Mouse (Mus musculus): Measurements from ENCODE around the gene Fars2.

The Fars2 gene

DNA sequence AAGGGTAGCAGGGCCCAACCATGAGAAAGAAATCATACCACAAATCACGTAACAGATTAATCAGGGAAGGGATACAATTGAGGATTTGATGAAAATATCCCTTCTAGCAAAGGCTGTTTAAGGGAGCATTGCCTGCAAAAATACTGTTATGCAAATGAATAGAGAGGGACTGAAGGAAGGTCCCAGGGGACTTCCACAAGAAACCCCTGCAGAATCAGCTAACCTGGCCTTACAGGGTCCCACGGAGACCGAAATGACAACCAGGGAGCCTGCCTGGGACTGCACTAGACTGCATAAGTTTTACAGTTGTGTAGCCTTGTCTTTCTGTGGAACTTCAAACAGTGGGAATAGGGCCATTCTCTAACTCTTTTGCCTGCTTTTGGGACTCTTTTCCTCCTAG is 98.8 kb downstream of the Fars2 start:
- no peak for DNase-seq (ENCODE audit: low spot score in 2 of 2)

- no peak for DNase-seq (ENCODE audit: low spot score in 2 of 2)
Measured at GRCm38 (mm10) chr13:36218347-36218746, 101.1 kb downstream of the Fars2 start.

DNA sequence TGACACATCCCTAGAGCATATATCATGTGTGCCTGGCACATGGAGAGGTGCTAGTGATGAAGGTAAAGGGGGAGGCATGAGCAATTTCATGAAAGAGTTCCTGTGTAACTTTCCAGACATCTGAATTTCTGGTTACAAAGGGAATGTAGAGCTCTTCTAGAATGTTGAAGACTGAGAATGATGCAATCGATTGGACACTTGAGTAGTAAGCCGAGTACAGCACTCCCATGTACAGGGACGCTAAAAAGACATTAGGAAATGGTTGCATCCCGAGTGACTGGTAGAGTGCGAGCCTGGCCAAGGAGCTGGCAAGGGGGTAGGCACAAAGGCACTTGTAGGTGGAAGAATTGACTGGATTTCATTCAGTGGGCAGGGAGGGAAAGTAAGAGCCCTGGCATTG is 102.3 kb downstream of the Fars2 start:
- no peak for DNase-seq (ENCODE audit: low spot score in 2 of 2)

- no peak for DNase-seq (ENCODE audit: low spot score in 2 of 2)
Measured at GRCm38 (mm10) chr13:36221897-36222296, 104.7 kb downstream of the Fars2 start.

DNA sequence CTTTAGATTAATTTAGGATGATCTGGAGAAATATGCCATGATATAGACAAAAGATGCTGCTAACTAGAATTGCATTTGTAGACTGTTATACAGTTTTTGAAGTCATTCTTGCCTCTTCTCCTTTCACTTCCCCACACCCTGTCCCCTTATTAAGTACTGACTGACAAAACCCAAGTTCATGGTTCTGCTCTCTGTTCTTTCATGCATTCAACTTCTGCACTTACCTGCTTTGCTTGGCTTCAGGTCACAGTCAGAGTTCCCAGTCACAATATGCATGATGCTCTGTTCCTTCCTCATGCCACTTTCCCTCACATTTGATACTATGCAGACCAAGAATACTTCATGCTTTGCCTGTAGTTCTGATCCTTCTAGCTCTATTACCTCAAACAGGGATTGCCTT is 105.5 kb downstream of the Fars2 start:
- DNase-seq (ENCODE audit: low spot score in 2 of 2), result no peak

DNA sequence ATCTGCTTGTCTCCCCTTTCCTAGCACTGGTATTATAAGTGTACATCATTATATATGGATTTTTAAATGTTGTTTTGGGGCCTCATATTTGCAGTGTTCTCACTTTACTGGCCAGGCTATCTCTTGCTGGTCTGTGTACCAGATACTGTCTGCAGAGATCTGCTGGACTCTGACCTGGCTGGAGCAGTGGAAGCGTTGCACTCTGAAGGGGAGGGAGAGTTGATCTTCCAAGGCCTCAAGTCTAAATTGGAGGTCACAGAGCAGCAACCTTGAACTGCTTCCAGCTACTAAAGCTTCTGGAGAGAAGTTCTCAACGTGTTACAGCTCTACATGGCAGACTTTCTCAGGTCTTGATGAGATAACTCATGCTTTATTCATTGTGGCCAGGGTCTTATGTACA is 107.2 kb downstream of the Fars2 start:
- no peak for DNase-seq (ENCODE audit: low spot score in 2 of 2)

- DNase-seq (ENCODE audit: low spot score in 2 of 2), result no peak
Measured at GRCm38 (mm10) chr13:36242261-36242660, 125.0 kb downstream of the Fars2 start.

DNA sequence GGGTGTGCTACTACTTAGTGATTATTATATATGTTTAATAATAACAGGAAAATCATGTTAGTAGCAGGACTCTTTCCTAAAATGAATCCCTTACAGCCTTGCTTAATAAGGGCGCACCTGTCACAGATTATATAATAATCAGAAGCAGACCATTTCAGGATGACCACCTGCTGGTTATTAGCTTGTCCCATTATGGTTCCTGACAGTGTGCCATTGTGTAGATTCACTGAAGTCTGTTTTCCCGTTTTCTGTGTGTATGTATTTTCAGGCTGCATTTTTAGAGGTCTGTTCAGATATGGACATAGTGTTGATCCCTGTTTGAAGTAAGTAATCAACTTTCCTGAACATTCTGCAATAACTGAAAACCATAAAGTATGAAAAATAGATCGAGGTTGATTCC is 136.7 kb downstream of the Fars2 start:
- no peak for DNase-seq (ENCODE audit: low spot score in 2 of 2)

- no peak for DNase-seq (ENCODE audit: low spot score in 2 of 2)
Measured at GRCm38 (mm10) chr13:36257213-36257612, 140.0 kb downstream of the Fars2 start.

DNA sequence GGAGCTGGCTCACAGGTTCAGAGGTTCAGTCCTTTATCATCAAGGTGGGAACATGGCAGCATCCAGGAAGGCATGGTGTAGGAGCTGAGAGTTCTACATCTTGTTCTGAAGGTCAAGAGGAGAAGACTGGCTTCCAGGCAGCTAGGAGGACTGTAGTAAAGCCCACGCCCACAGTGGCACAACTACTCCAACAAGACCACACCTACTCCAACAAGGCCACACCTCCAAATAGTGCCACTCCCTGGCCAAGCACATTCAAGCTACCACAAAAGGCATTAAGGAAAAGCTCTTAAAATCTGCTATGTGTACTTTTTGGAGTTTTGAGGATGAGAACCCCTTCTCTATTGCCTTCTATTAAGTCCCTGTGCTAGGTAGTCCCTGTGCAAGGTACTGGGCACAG is 142.5 kb downstream of the Fars2 start:
- DNase-seq (ENCODE audit: low spot score in 2 of 2), result no peak

- no peak for DNase-seq (ENCODE audit: low spot score in 2 of 2)
Measured at GRCm38 (mm10) chr13:36261299-36261698, 144.1 kb downstream of the Fars2 start.

DNA sequence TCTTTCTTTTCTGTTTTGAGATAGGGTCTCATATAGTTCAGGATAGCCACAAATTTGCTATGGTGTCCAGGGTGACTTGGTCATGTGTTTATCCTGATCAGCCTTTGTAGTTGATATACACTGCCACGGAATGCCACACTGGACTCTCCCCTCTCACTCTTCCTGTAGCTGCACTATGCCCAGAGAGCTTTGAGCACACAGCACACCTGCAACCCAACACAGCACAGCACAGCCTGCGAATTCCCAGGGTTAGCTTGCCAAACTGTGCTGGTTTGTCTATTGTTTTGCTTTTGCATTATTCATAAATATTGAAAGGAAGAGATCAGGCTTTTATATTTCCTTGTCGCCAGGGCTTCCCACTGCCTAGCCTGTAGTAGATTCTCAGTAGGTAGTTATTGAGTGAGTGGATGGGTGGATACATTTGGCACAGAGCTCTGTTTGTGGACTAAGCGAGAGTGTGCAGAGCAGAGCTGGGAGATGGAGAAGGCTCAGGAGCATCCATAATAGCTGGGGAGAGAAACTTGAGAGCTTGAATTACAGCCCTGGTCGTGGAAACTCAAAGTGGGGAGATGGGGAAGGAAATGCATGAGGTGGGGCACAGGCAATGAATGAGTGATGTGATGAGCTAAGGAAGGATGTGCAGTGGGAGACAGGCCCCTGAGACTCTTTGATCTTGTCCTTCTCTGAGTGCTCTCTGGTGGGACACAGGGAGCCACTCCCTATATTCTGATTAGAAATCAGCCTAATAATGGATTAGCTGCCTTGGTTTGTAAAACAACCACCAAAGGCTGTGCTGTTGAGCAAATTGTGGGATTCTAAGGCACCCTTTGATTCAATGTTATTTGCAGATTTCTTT is 146.3 kb downstream of the Fars2 start:
- DNase-seq (ENCODE audit: low spot score in 2 of 2), result no peak

- DNase-seq (ENCODE audit: low spot score in 2 of 2), result peak; percentile 38 to 40
Measured at GRCm38 (mm10) chr13:36264391-36264790, 147.2 kb downstream of the Fars2 start.

DNA sequence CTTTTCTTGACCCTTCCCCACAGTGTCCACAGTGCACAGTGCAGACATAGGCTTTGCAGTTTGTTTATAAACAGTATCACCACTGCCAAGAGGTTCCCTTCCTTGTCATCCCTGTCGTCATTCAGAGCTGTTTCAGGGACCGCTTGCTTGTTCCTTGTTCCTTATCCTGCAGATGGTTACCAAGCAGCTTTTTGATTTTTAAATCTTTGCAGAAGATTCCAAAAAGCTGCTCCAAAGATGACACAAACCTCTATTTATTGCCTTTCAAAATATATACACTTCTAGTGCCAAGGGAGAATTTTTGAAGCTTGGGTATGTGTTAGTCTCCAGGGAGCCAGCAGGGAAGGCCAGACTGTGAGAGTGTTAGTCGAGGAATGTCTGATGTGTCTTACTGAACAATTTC is 148.1 kb downstream of the Fars2 start:
- peak; percentile 35 to 50 for DNase-seq (ENCODE audit: low spot score in 2 of 2)

DNA sequence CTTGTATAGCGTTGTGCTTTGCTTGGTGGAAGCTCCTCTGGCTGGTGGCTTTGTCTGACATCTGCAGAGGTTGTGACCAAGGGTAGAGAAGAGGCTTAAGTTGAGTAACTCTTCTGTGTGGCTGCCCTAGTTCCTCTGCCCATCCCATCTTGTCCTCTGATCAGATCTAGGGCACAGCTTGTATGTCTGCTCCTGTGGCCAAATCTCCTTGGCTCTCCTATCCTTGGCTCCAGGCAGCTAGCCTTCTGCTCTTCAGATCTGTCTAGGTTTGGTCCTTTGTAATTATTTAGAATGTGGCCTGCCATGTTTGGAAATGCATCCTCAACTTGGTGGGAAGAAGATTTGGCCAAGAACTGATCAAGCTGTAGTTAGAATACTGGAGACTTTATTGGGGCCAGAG is 150.2 kb downstream of the Fars2 start:
- no peak for DNase-seq (ENCODE audit: low spot score in 2 of 2)

DNA sequence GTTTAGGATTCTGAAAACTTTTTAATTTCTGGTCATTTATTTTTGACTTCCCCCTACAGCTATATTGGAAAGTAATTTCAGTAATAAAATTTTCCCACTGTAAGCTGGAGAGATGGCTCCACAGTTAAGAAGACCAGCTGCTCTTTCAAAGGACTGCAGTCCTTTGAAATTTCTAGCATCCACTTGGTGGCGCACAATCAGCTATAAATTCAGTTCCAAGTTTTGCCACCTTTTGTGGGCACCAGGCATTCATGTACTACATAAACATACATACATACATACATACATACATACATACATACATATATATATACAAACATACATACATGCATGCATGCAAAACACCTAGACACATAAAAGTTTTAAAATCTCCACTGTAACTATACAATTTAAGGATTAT is 153.7 kb downstream of the Fars2 start:
- no peak for DNase-seq (ENCODE audit: low spot score in 2 of 2)

- no peak for DNase-seq (ENCODE audit: low spot score in 2 of 2)
Measured at GRCm38 (mm10) chr13:36273497-36273896, 156.3 kb downstream of the Fars2 start.

- no peak for DNase-seq (ENCODE audit: low spot score in 2 of 2)
Measured at GRCm38 (mm10) chr13:36276194-36276593, 159.0 kb downstream of the Fars2 start.

- DNase-seq (ENCODE audit: low spot score in 2 of 2), result peak; percentile 76 to 89
Measured at GRCm38 (mm10) chr13:36282018-36282417, 164.8 kb downstream of the Fars2 start.

DNA sequence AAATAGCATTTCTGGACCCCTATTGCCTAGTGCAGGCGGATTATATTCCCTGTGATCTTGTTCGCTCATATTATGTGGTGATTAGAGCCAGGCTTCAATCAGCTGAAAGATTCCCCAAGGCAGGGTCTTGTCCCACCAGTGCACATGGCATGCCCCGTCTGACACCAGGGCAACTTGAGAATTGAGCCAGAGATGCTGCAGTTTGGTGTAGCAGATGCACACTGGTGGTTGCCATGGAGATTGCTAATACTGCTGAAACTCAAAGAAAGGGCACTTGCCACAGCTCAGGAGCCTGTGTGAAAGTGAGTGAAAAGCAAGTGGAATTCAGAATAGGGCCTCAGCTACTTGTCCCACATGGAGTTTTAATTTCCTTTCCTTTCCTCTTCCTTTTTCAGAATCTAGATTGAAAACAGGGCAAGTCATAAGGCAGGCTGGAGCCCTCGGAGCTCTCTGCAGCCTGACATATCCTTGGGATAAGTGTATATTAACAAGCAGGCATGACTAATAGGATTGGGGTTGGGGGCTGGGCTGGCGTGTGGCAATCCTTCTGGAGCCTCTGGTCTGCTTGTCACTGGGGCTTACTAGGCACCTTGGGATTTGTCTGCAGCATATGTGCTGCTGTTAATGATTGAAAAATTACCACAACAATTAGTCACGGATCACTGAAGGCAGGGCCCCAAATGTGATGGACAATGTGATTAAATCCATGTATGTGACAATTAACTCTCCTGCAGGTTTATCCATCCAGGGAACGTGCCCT is 165.8 kb downstream of the Fars2 start:
- peak; percentile 49 to 64 for DNase-seq (ENCODE audit: low spot score in 2 of 2)

GRCm38 (mm10) chr13:36283545-36284067 is 166.4 kb downstream of the Fars2 start:
- DNase-seq (ENCODE audit: low spot score in 2 of 2), result no peak

- DNase-seq (ENCODE audit: low spot score in 2 of 2), result no peak
Measured at GRCm38 (mm10) chr13:36284097-36284496, 166.9 kb downstream of the Fars2 start.

DNA sequence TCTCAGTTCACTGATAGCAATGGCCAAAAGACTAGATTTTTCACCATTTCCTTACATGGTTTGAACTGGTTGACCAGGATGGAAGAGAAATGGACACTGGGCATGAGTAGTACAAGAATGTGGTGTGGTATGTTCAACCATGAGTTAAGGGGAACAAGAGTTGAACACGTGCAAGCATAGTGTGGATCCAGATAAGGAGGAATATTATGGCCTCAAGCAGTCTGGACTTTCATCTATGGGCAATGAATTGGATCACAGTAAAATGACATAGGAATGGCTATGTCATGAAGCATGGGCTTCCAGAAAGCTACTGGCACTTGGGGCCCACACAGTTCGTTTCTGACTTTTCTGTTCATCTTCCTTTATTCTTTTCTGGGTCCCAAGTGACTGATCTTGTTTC is 168.0 kb downstream of the Fars2 start:
- no peak for DNase-seq (ENCODE audit: low spot score in 2 of 2)

Measured in right cerebral cortex, postnatal 10 days (tissue).